ENCODE assay signal across 19 mouse cellular contexts in genomic region chr13:55984772-55985171, GRCm38 (mm10).
A peak's percentile ranks its signal among the peaks of the same experiment; 100 is the strongest.
DNase-seq lines count a peak whose midpoint lies in the region; ATAC-seq lines count a peak whose summit lies in the region.
"Had no signal": no experiment of that assay in that cellular context is flagged by ENCODE, and none has a peak within 500 bp of the region (broad histone marks: within the 10 kb centered on the region; RNA-seq: fewer than 3 reads in every experiment).

No protein-coding gene starts in this region.

- H3K9me3 ChIP-seq in lung, embryonic 16.5 days (ENCODE audit: control insufficient read depth, low read length) = no peaks in the 10 kb centered on the region
- H3K9me3 ChIP-seq in stomach, embryonic 14.5 days (ENCODE audit: control insufficient read depth, low read depth, low read length) = no peaks in the 10 kb centered on the region
- H3K9me3 ChIP-seq: embryonic facial prominence, embryonic 15.5 days; forebrain, embryonic 10.5 days; heart, embryonic 13.5 days; hindbrain, embryonic 15.5 days had no signal

- H3K9ac ChIP-seq in lung, embryonic 16.5 days (ENCODE audit: low read length) = no peak overlapping the region
- no peak overlapping the region for H3K9ac ChIP-seq in stomach, embryonic 14.5 days (replicated peaks; ENCODE audit: low read depth, low read length)
- H3K9ac ChIP-seq: embryonic facial prominence, embryonic 15.5 days; heart, embryonic 13.5 days; hindbrain, embryonic 15.5 days had no signal

- 36% methylated on average over 6 of the region's 6 CpGs for WGBS in lung, embryonic 16.5 days
- 46% methylated on average over 6 of the region's 6 CpGs for WGBS in stomach, embryonic 14.5 days

- H3K4me2 ChIP-seq in lung, embryonic 16.5 days (ENCODE audit: low read depth, low read length) = peak overlapping the region; percentile 43
- no peak overlapping the region; the same call in 1 of the 2 replicates for H3K4me2 ChIP-seq in stomach, embryonic 14.5 days (replicated peaks; ENCODE audit: low read depth, low read length)
- H3K4me2 ChIP-seq: heart, embryonic 13.5 days; hindbrain, embryonic 15.5 days had no signal

- no peak overlapping the region for H3K4me3 ChIP-seq in lung, embryonic 16.5 days (ENCODE audit: low read length)
- H3K4me3 ChIP-seq in stomach, embryonic 14.5 days (ENCODE audit: low read depth, low read length) = no peak overlapping the region
- H3K4me3 ChIP-seq: embryonic facial prominence, embryonic 15.5 days; erythroblast, embryonic 14.5 days; forebrain, embryonic 10.5 days; heart, embryonic 13.5 days; hindbrain, embryonic 15.5 days had no signal

- H3K27me3 ChIP-seq in lung, embryonic 16.5 days (ENCODE audit: control insufficient read depth, insufficient read depth, low read depth, low read length) = peaks cover 2% of the 10 kb centered on the region; the same call in 1 of the 2 replicates
- H3K27me3 ChIP-seq in stomach, embryonic 14.5 days (ENCODE audit: control insufficient read depth, insufficient read depth, low read length) = no peaks in the 10 kb centered on the region
- H3K27me3 ChIP-seq: hindbrain, embryonic 15.5 days had no signal

- peaks cover 16% of the 10 kb centered on the region for H3K4me1 ChIP-seq in lung, embryonic 16.5 days (replicated peaks; ENCODE audit: control insufficient read depth, insufficient read depth, low read length)
- peaks cover 40% of the 10 kb centered on the region for H3K4me1 ChIP-seq in stomach, embryonic 14.5 days (ENCODE audit: control insufficient read depth, insufficient read depth, low read length)
- H3K4me1 ChIP-seq: hindbrain, embryonic 15.5 days had no signal

- H3K27ac ChIP-seq in lung, embryonic 16.5 days (ENCODE audit: low read length) = no peak overlapping the region; the same call in 1 of the 2 replicates
- peak overlapping the region; percentile 75; the same call in 1 of the 2 replicates for H3K27ac ChIP-seq in stomach, embryonic 14.5 days (ENCODE audit: low read length)
- H3K27ac ChIP-seq: forebrain, embryonic 10.5 days; heart, embryonic 13.5 days; hindbrain, embryonic 15.5 days had no signal

- peak; percentile 64 for ATAC-seq in lung, embryonic 16.5 days (ENCODE audit: low read depth)
- ATAC-seq in stomach, embryonic 14.5 days (ENCODE audit: insufficient number of reproducible peaks, insufficient read depth, low FRiP score, low read depth) = no peak
- no peak for ATAC-seq in megakaryocyte progenitor cell, adult 5-6 weeks (replicated peaks; ENCODE audit: poor library complexity)
- ATAC-seq: forebrain, embryonic 14.5 days had no signal

- no peaks in the 10 kb centered on the region for H3K36me3 ChIP-seq in lung, embryonic 16.5 days (ENCODE audit: control insufficient read depth, insufficient read depth, low read length)
- no peaks in the 10 kb centered on the region for H3K36me3 ChIP-seq in stomach, embryonic 14.5 days (ENCODE audit: control insufficient read depth, insufficient read depth, low read length)
- H3K36me3 ChIP-seq: embryonic facial prominence, embryonic 15.5 days; forebrain, embryonic 10.5 days; heart, embryonic 13.5 days; hindbrain, embryonic 15.5 days had no signal

- no peak for DNase-seq in lung, postnatal 14 days
- DNase-seq in lung, postnatal 25 days (ENCODE audit: low spot score) = peak; percentile 44
- no peak for DNase-seq in MN1 (ENCODE audit: low spot score)
- DNase-seq: adrenal gland, adult 8-10 months; adrenal gland, postnatal 36 days; cerebellum, adult 2 months; cerebellum, postnatal 14 days; gastrocnemius, postnatal 36 days; heart, adult 11 months; heart, postnatal 36 days had no signal
